8 mouse cellular contexts compared by ENCODE assay signal in the genomic region with DNA sequence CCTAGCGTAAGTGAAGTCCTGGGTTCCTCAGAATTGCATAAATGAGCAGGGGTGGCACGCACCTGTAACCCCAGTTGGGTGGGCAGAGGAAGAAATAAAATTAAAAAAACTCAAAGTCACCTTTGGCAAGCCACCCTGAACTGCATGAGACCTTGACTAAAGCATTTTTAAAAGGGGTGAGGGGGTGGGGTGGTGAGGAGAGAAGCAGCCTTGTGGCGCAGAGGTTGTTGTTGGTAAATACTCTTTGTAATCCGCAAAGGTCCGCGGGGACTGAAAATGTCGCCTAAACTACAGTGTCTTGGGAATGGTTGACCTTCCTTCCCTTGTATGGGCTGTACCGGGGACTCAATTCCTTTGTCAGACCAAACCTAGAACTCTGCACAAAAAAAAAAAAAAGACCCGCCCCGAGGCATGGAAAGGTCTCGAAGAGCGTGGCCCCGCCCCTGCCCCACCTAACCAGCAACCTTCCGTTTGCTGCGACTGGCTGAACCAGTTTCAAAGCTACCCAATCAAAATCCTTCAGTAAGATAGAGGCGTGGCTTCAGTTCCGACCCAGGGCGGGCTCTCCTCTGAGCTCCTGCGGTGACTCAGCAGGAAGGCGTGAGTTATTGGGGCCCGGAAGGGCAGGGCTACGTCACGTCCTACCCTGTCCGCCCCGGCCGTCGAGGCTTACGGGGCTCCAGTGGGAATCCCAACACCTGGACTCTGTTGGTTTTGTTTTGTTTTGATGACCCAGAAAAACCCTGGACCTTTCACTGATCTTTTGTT. TPM values are rescaled to one million over a fixed set of nuclear protein-coding genes. Genes with fewer than 3 reads are reported as not detected.
DNase-seq lines count a peak whose midpoint lies in the region; ATAC-seq lines count a peak whose summit lies in the region.

No protein-coding gene starts in this region.

- H3K9me3 ChIP-seq in hindbrain, embryonic 14.5 days (ENCODE audit: control insufficient read depth, low read length): no peaks in the 10 kb centered on the region

- H3K4me3 ChIP-seq in hindbrain, embryonic 14.5 days (replicated peaks; ENCODE audit: low read length): peak overlapping the region; percentile 28

- 8% methylated on average over 28 of the region's 28 CpGs for WGBS in hindbrain, embryonic 14.5 days

- peak; percentile 80 for ATAC-seq in hindbrain, embryonic 14.5 days (ENCODE audit: low FRiP score)

- peak; percentile 100 for DNase-seq in R1 (ENCODE audit: low read depth, low spot score)
- peak; percentile 89 to 91 for DNase-seq in cerebellum, postnatal 25 days
- DNase-seq in frontal cortex, postnatal 25 days (ENCODE audit: low spot score in 2 of 2): peak; percentile 72 to 85
- peak; percentile 89 for DNase-seq in hindbrain, embryonic 14.5 days (ENCODE audit: low spot score)
- DNase-seq in layer of hippocampus, postnatal 36 days: peak; percentile 87 to 93
- peak; percentile 99 for DNase-seq in lung, postnatal 36 days
- peak; percentile 99 for DNase-seq in retina, postnatal 1 day
- DNase-seq in urinary bladder, adult 18-20 months (ENCODE audit: low spot score in 2 of 2): peak; percentile 74 to 93

- H3K9ac ChIP-seq in hindbrain, embryonic 14.5 days: peak overlapping the region; percentile 57

- peaks cover 13% of the 10 kb centered on the region for H3K4me1 ChIP-seq in hindbrain, embryonic 14.5 days (replicated peaks; ENCODE audit: control insufficient read depth, insufficient read depth, low read length)

- H3K4me2 ChIP-seq in hindbrain, embryonic 14.5 days (replicated peaks): peak overlapping the region; percentile 66

- H3K27me3 ChIP-seq in hindbrain, embryonic 14.5 days (ENCODE audit: control insufficient read depth, insufficient read depth, low read length): no peaks in the 10 kb centered on the region

- H3K27ac ChIP-seq in hindbrain, embryonic 14.5 days: peak overlapping the region; percentile 88

- H3K36me3 ChIP-seq in hindbrain, embryonic 14.5 days (replicated peaks; ENCODE audit: control insufficient read depth, insufficient read depth): no peaks in the 10 kb centered on the region

RNA-seq across cellular contexts. Expression of gene Ssc4d, which starts 16.9 kb away (rescaled TPM):
- polyA plus RNA-seq in hindbrain, embryonic 14.5 days (2014; fragmentation: Nextera tagmentation; extraction: Ambion mirVana): 1.5 TPM in 2 replicates
- total RNA-seq in layer of hippocampus, postnatal 36 days (2021): 1 to 10 TPM; 1.4 to 1.7 TPM

RNA-seq across cellular contexts. Expression of gene Zp3, which starts 22.5 kb away (rescaled TPM):
- not detected in 2 replicates for polyA plus RNA-seq in hindbrain, embryonic 14.5 days (2014; fragmentation: Nextera tagmentation; extraction: Ambion mirVana)
- not detected for total RNA-seq in layer of hippocampus, postnatal 36 days (2021)

RNA-seq across cellular contexts. Expression of gene Ywhag, which starts 23.0 kb away (rescaled TPM):
- 429 and 481 TPM in 2 replicates for polyA plus RNA-seq in hindbrain, embryonic 14.5 days (2014; fragmentation: Nextera tagmentation; extraction: Ambion mirVana)
- 1,000 to 10,000 TPM; 1,259 to 1,347 TPM for total RNA-seq in layer of hippocampus, postnatal 36 days (2021)

RNA-seq across cellular contexts. Expression of gene Dtx2, which starts 37.2 kb away (rescaled TPM):
- polyA plus RNA-seq in hindbrain, embryonic 14.5 days (2014; fragmentation: Nextera tagmentation; extraction: Ambion mirVana): 23.1 and 24.2 TPM in 2 replicates
- 1 to 10 TPM; 7.9 to 8.0 TPM for total RNA-seq in layer of hippocampus, postnatal 36 days (2021)

Comparison
In these comparisons a context has a peak if more than half of its experiments do, and no peak if none do; other contexts are left out.
1. Peak in every context shown above with its lines: DNase-seq, ATAC-seq, H3K4me3 ChIP-seq and H3K27ac ChIP-seq.